Comparison of ENCODE assay signal across 8 mouse cellular contexts in genomic region chr1:164249332-164249711, GRCm38 (mm10). TPM values are rescaled to one million over a fixed set of nuclear protein-coding genes. Genes with fewer than 3 reads are reported as not detected.
DNase-seq lines count a peak whose midpoint lies in the region; ATAC-seq and TF ChIP-seq lines count a peak whose summit lies in the region.

No protein-coding gene starts in this region.

- H3K9me3 ChIP-seq in kidney, embryonic 15.5 days (replicated peaks): no peaks in the 10 kb centered on the region
- H3K9me3 ChIP-seq in G1E (replicated peaks): no peaks in the 10 kb centered on the region
- H3K9me3 ChIP-seq in forebrain, embryonic 11.5 days (ENCODE audit: control insufficient read depth, low read length): no peaks in the 10 kb centered on the region
- no peaks in the 10 kb centered on the region for H3K9me3 ChIP-seq in limb, embryonic 14.5 days (ENCODE audit: control insufficient read depth, low read length)

- peak overlapping the region; percentile 45 for H3K9ac ChIP-seq in kidney, embryonic 15.5 days
- H3K9ac ChIP-seq in forebrain, embryonic 11.5 days (ENCODE audit: low read length): peak overlapping the region; percentile 70
- peak overlapping the region; percentile 65 for H3K9ac ChIP-seq in limb, embryonic 14.5 days (ENCODE audit: low read depth, low read length, severe bottlenecking)

- peak overlapping the region; percentile 65 for H3K27ac ChIP-seq in kidney, embryonic 15.5 days
- no peak overlapping the region for H3K27ac ChIP-seq in forebrain, embryonic 11.5 days (ENCODE audit: low read depth, low read length)
- 0 out of 2 replicates have a peak overlapping the region, but pooled peaks have one; percentile 38 for H3K27ac ChIP-seq in limb, embryonic 14.5 days (replicated peaks; ENCODE audit: low read depth, low read length)

- H3K27me3 ChIP-seq in kidney, embryonic 15.5 days: no peaks in the 10 kb centered on the region
- H3K27me3 ChIP-seq in G1E (ENCODE audit: insufficient read depth, low read length): no peaks in the 10 kb centered on the region
- H3K27me3 ChIP-seq in forebrain, embryonic 11.5 days (ENCODE audit: control insufficient read depth, insufficient read depth, low read length): no peaks in the 10 kb centered on the region
- 0 out of 2 replicates have a peak, but pooled peaks cover 4% of the 10 kb centered on the region for H3K27me3 ChIP-seq in limb, embryonic 14.5 days (ENCODE audit: control insufficient read depth, insufficient read depth, low read length)

- DNase-seq in kidney, postnatal 4 days: no peak
- DNase-seq in G1E (ENCODE audit: low spot score): no peak
- no peak for DNase-seq in forebrain, embryonic 11.5 days (ENCODE audit: low spot score)
- DNase-seq in limb, embryonic 14.5 days (ENCODE audit: low spot score): peak; percentile 13
- DNase-seq in adrenal gland, adult 2 months: no peak
- DNase-seq in left cerebral cortex, postnatal 36 days (ENCODE audit: low spot score in 2 of 2): no peak

- intact Hi-C loops in left cerebral cortex, postnatal 36 days (cut with DNase I): loop anchor here (2.0 kb wide), 1 partner anchor 25 kb away; the partner anchor contains the start of gene Ccdc181

- H3K4me2 ChIP-seq in kidney, embryonic 15.5 days: peak overlapping the region; percentile 78
- H3K4me2 ChIP-seq in forebrain, embryonic 11.5 days (ENCODE audit: low read depth, low read length, severe bottlenecking): peak overlapping the region; percentile 82
- peak overlapping the region; percentile 85 for H3K4me2 ChIP-seq in limb, embryonic 14.5 days (replicated peaks; ENCODE audit: low read depth, low read length, severe bottlenecking)

- TF ChIP-seq CTCF in G1E (IDR thresholded peaks at IDR 0.05; ENCODE audit: low read depth, low read length): no peak

- TF ChIP-seq POLR2A in limb, embryonic 14.5 days (IDR thresholded peaks at IDR 0.05; ENCODE audit: borderline replicate concordance, extremely low read depth, insufficient read depth, insufficient read length): no peak

- peaks cover 24% of the 10 kb centered on the region for H3K4me1 ChIP-seq in kidney, embryonic 15.5 days
- peaks cover 48% of the 10 kb centered on the region for H3K4me1 ChIP-seq in G1E (ENCODE audit: insufficient read depth, low read depth, low read length)
- H3K4me1 ChIP-seq in forebrain, embryonic 11.5 days (replicated peaks; ENCODE audit: control insufficient read depth, insufficient read depth, low read length): peaks cover 7% of the 10 kb centered on the region; the same call in 1 of the 2 replicates
- H3K4me1 ChIP-seq in limb, embryonic 14.5 days (ENCODE audit: control insufficient read depth, insufficient read depth, low read length): peaks cover 14% of the 10 kb centered on the region

- no peaks in the 10 kb centered on the region for H3K36me3 ChIP-seq in kidney, embryonic 15.5 days
- peaks cover 14% of the 10 kb centered on the region for H3K36me3 ChIP-seq in G1E (replicated peaks)
- H3K36me3 ChIP-seq in forebrain, embryonic 11.5 days (ENCODE audit: control insufficient read depth, insufficient read depth, low read length): no peaks in the 10 kb centered on the region
- no peaks in the 10 kb centered on the region for H3K36me3 ChIP-seq in limb, embryonic 14.5 days (ENCODE audit: control insufficient read depth, insufficient read depth, low read length)

- ATAC-seq in kidney, embryonic 15.5 days (replicated peaks; ENCODE audit: low FRiP score): no peak; the same call in 1 of the 2 replicates
- no peak for ATAC-seq in G1E (ENCODE audit: extremely low read depth, insufficient number of reproducible peaks, low FRiP score, poor library complexity, severe bottlenecking)
- no peak; the same call in none of the 2 replicates for ATAC-seq in forebrain, embryonic 11.5 days (replicated peaks; ENCODE audit: low FRiP score)
- no peak for ATAC-seq in limb, embryonic 14.5 days (ENCODE audit: low FRiP score, low read depth)
- ATAC-seq in neutrophil, adult 5-6 weeks (ENCODE audit: extremely low read depth, insufficient number of reproducible peaks, low FRiP score, poor library complexity, severe bottlenecking): peak; percentile 4; the same call in 1 of the 2 replicates

- peak overlapping the region; percentile 62 for H3K4me3 ChIP-seq in kidney, embryonic 15.5 days (replicated peaks)
- H3K4me3 ChIP-seq in G1E (ENCODE audit: low read depth, low read length): peak overlapping the region; percentile 92
- peak overlapping the region; percentile 65 for H3K4me3 ChIP-seq in forebrain, embryonic 11.5 days (ENCODE audit: low read depth, low read length)
- peak overlapping the region; percentile 76 for H3K4me3 ChIP-seq in limb, embryonic 14.5 days (replicated peaks; ENCODE audit: low read length)

- WGBS in kidney, embryonic 15.5 days: under 1% methylated on average over 33 of the region's 33 CpGs
- WGBS in forebrain, embryonic 11.5 days: under 1% methylated on average over 33 of the region's 33 CpGs
- WGBS in limb, embryonic 14.5 days: under 1% methylated on average over 28 of the region's 33 CpGs

RNA-seq across cellular contexts. Expression of gene Slc19a2, which starts 0.5 kb away (rescaled TPM):
- 9.1 and 10.4 TPM in 2 replicates for polyA plus RNA-seq in kidney, embryonic 15.5 days (2015; fragmentation: Nextera tagmentation; extraction: Ambion mirVana)
- 33.7 and 37.8 TPM in 2 replicates for total RNA-seq in G1E (2014; fragmentation: Nextera tagmentation)
- 10.2 and 13.2 TPM in 2 replicates for total RNA-seq in G1E (2017)
- polyA plus RNA-seq in G1E (2012): 22.4 and 26.8 TPM in 2 replicates
- polyA plus RNA-seq in forebrain, embryonic 11.5 days (2014; fragmentation: Nextera tagmentation; extraction: Ambion mirVana): 13.2 and 14.4 TPM in 2 replicates
- 9.7 and 12.2 TPM in 2 replicates for polyA plus RNA-seq in limb, embryonic 14.5 days (2012; rRNA removed)
- 9.1 and 10.0 TPM in 2 replicates for polyA plus RNA-seq in limb, embryonic 14.5 days (2014; fragmentation: Nextera tagmentation; extraction: Ambion mirVana)
- 3.7 and 8.1 TPM in 2 replicates for total RNA-seq in neutrophil, adult 5-6 weeks (2017)
- 10 to 100 TPM; 22.1 to 27.8 TPM for total RNA-seq in adrenal gland, adult 2 months (2021)
- polyA plus RNA-seq in adrenal gland, adult 2 months (2012; rRNA removed): 26.1 and 31.8 TPM in 2 replicates
- 10 to 100 TPM; 12.8 to 13.5 TPM for total RNA-seq in left cerebral cortex, postnatal 36 days (2021)

RNA-seq across cellular contexts. Expression of gene Ccdc181, which starts 26.1 kb away (rescaled TPM):
- polyA plus RNA-seq in kidney, embryonic 15.5 days (2015; fragmentation: Nextera tagmentation; extraction: Ambion mirVana): 11.0 and 11.4 TPM in 2 replicates
- total RNA-seq in G1E (2014; fragmentation: Nextera tagmentation) (17.4 and 17.6 TPM in 2 replicates), G1E (2017) (18.2 and 24.9 TPM in 2 replicates)
- 1.9 and 2.9 TPM in 2 replicates for polyA plus RNA-seq in G1E (2012)
- 18.4 and 18.5 TPM in 2 replicates for polyA plus RNA-seq in forebrain, embryonic 11.5 days (2014; fragmentation: Nextera tagmentation; extraction: Ambion mirVana)
- 2.0 and 4.1 TPM in 2 replicates for polyA plus RNA-seq in limb, embryonic 14.5 days (2012; rRNA removed)
- polyA plus RNA-seq in limb, embryonic 14.5 days (2014; fragmentation: Nextera tagmentation; extraction: Ambion mirVana): 5.9 and 7.3 TPM in 2 replicates
- 10.2 and 11.3 TPM in 2 replicates for total RNA-seq in neutrophil, adult 5-6 weeks (2017)
- total RNA-seq in adrenal gland, adult 2 months (2021): 10 to 100 TPM in 1 of 2 experiments, 1 to 10 TPM in 1; 7.7 to 12.3 TPM
- polyA plus RNA-seq in adrenal gland, adult 2 months (2012; rRNA removed): 1.6 and 1.7 TPM in 2 replicates
- total RNA-seq in left cerebral cortex, postnatal 36 days (2021): 10 to 100 TPM; 23.4 to 24.4 TPM

RNA-seq across cellular contexts. Expression of gene Nme7, which starts 54.6 kb away (rescaled TPM):
- 48.6 and 51.2 TPM in 2 replicates for polyA plus RNA-seq in kidney, embryonic 15.5 days (2015; fragmentation: Nextera tagmentation; extraction: Ambion mirVana)
- total RNA-seq in G1E (2014; fragmentation: Nextera tagmentation): 20.4 and 42.2 TPM in 2 replicates
- total RNA-seq in G1E (2017): 66.3 and 80.5 TPM in 2 replicates
- 2.1 and 2.5 TPM in 2 replicates for polyA plus RNA-seq in G1E (2012)
- 34.7 and 40.5 TPM in 2 replicates for polyA plus RNA-seq in forebrain, embryonic 11.5 days (2014; fragmentation: Nextera tagmentation; extraction: Ambion mirVana)
- polyA plus RNA-seq in limb, embryonic 14.5 days (2012; rRNA removed): 18.0 and 22.1 TPM in 2 replicates
- polyA plus RNA-seq in limb, embryonic 14.5 days (2014; fragmentation: Nextera tagmentation; extraction: Ambion mirVana): 31.2 and 34.4 TPM in 2 replicates
- total RNA-seq in neutrophil, adult 5-6 weeks (2017): 21.6 and 23.9 TPM in 2 replicates
- 10 to 100 TPM; 14.0 to 21.0 TPM for total RNA-seq in adrenal gland, adult 2 months (2021)
- polyA plus RNA-seq in adrenal gland, adult 2 months (2012; rRNA removed): 9.2 and 11.7 TPM in 2 replicates
- total RNA-seq in left cerebral cortex, postnatal 36 days (2021): 10 to 100 TPM; 24.0 to 26.7 TPM

RNA-seq across cellular contexts. Expression of gene Blzf1, which starts 58.0 kb away (rescaled TPM):
- 30.9 and 32.7 TPM in 2 replicates for polyA plus RNA-seq in kidney, embryonic 15.5 days (2015; fragmentation: Nextera tagmentation; extraction: Ambion mirVana)
- total RNA-seq in G1E (2014; fragmentation: Nextera tagmentation) (25.7 and 30.6 TPM in 2 replicates), G1E (2017) (25.9 and 33.4 TPM in 2 replicates)
- 1.8 and 2.2 TPM in 2 replicates for polyA plus RNA-seq in G1E (2012)
- polyA plus RNA-seq in forebrain, embryonic 11.5 days (2014; fragmentation: Nextera tagmentation; extraction: Ambion mirVana): 24.4 and 26.9 TPM in 2 replicates
- polyA plus RNA-seq in limb, embryonic 14.5 days (2012; rRNA removed): 14.1 and 18.1 TPM in 2 replicates
- 30.0 and 31.6 TPM in 2 replicates for polyA plus RNA-seq in limb, embryonic 14.5 days (2014; fragmentation: Nextera tagmentation; extraction: Ambion mirVana)
- 21.0 and 31.7 TPM in 2 replicates for total RNA-seq in neutrophil, adult 5-6 weeks (2017)
- total RNA-seq in adrenal gland, adult 2 months (2021): 10 to 100 TPM; 23.4 to 31.7 TPM
- polyA plus RNA-seq in adrenal gland, adult 2 months (2012; rRNA removed): 0.97 and 0.98 TPM in 2 replicates
- total RNA-seq in left cerebral cortex, postnatal 36 days (2021): 10 to 100 TPM; 24.6 to 26.7 TPM
